Mouse (Mus musculus) ovary, adult 2 months (tissue): Measurements from ENCODE around the gene Gm2016. TPM values are rescaled to one million over a fixed set of nuclear protein-coding genes. Genes with fewer than 3 reads are reported as not detected.

ENCODE experiments used
- polyA plus RNA-seq: library from polyadenylated mRNA; depleted of rRNA; stranded (reverse); fragments of >200 nt; gene quantifications from 2 replicates; pipeline ENCODE4 v1.2.3, GENCODE M21; 2012; rRNA removed

Gene Gm2016
- not detected in 2 replicates for polyA plus RNA-seq

DNA sequence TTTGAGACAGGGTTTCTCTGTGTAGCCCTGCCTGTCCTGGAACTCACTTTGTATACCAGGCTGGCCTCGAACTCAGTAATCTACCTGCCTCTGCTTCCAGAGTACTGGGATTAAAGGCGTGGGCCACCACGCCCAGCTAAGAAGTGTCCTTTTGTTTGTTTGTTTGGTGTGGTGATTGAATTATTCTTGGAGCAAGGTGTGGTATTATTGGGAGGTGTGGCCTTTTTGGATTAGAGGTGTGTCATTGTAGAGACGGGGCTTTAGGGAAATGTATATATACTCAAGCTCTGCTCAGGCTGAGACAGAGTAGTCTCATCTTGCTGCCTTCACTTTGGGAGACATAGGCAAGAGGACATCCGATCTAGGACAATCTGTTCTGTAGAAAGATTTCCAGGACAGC, at the start of gene Gm2016:
Gene Gm2016 (plus strand): TSS at position 301 of the 400 bp plus-strand sequence.

DNA sequence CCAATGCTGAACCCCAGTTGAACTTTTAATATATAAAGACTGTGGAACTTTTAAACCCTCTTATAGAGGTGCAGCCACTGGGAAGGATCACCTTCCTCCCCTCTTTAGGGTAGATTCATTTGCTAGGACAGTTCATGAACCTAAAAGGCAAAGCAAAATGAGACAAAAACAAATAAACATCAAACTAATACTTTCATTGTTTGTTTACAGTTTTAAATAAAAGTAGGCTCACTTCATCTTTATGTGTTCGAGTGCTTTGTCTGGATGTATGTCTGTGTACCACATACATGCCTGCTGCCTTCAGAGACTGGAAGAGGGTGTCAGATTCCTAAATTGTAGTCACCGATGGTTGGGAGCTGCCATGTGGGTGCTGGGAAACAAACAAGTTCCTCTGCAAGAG, 31.6 kb upstream of the Gm2016 start, which contains the start of gene Gm2001:
Gene Gm2001 (minus strand): TSS at position 101 of the 400 bp plus-strand sequence.

DNA sequence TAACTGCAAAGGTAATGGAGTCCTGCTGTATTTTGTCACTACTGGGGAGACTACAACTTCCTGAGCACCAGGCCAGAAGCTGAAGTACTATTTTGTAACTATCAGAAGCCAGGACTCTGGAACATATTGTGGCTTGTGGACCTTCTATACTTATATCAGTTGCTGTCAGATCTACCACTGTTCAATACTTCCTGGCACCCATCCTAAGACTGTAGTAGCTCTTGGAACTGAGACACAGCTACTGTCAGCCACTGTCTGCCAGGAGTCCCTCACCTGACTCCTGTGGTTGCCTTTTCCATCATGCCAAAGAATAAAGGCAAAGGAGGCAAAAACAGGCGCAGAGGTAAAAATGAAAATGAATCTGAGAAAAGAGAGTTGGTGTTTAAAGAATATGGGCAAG, 21.2 kb downstream of the Gm2016 start, which contains the start of gene Gm2022:
Gene Gm2022 (plus strand): TSS at position 301 of the 400 bp plus-strand sequence.

DNA sequence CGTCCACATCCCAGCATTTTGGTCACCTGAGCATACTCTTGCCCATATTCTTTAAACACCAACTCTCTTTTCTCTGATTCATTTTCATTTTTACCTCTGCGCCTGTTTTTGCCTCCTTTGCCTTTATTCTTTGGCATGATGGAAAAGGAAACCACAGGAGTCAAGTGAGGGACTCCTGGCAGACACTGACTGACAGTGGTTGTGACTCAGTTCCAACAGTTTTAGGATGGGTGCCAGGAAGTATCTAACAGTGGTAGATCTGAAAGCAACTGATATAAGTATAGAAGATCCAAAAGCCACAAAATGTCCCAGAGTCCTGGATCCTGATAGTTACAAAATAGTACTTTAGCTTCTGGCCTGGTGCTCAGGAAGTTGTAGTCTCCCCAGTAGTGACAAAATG, 45.8 kb downstream of the Gm2016 start, which contains the start of gene Gm2035:
Gene Gm2035 (minus strand): TSS at position 137 of the 400 bp plus-strand sequence.

Other genes with a start within 250 kb of the Gm2016 start
- gene Gm16381, start 229.5 kb upstream of the Gm2016 start, polyA plus RNA-seq = not detected in 2 replicates
- gene Gm21319, start 98.3 kb upstream of the Gm2016 start, polyA plus RNA-seq = not detected in 2 replicates
- gene Gm21936, start 78.6 kb upstream of the Gm2016 start, polyA plus RNA-seq = not detected in 2 replicates
- gene BB287469, start 57.5 kb upstream of the Gm2016 start, polyA plus RNA-seq = not detected in 2 replicates
- not detected in 2 replicates for gene Gm2001, start 31.7 kb upstream of the Gm2016 start, polyA plus RNA-seq
- not detected in 2 replicates for gene Gm2022, start 21.3 kb downstream of the Gm2016 start, polyA plus RNA-seq
- not detected in 2 replicates for gene Gm2035, start 45.8 kb downstream of the Gm2016 start, polyA plus RNA-seq
- gene Gm2042, start 80.0 kb downstream of the Gm2016 start, polyA plus RNA-seq = 3.0 and 3.8 TPM in 2 replicates
- gene Gm2075, start 137.8 kb downstream of the Gm2016 start, polyA plus RNA-seq = not detected in 2 replicates
- gene Gm6803, start 144.7 kb downstream of the Gm2016 start, polyA plus RNA-seq = not detected in 2 replicates
- gene Gm2056, start 152.9 kb downstream of the Gm2016 start, polyA plus RNA-seq = not detected in 2 replicates
- not detected in 2 replicates for gene Gm16368, start 209.6 kb downstream of the Gm2016 start, polyA plus RNA-seq